Mouse (Mus musculus) hindbrain, embryonic 11.5 days (tissue): ENCODE results near the gene Fgfr2. TPM values are rescaled to one million over a fixed set of nuclear protein-coding genes. Genes with fewer than 3 reads are reported as not detected.

Source experiments
- ATAC-seq: fragments of 200-750 bp; cut with Nextera tagmentation; 2 replicates; pipeline ENCODE4 v1.8.0; 2017; ENCODE audit warnings: mild to moderate bottlenecking, moderate TSS enrichment, moderate library complexity; ENCODE audit not compliant: low FRiP score
- DNase-seq: peaks from one replicate; pipeline ENCODE4 v3.0.0-alpha.2; 2015; ENCODE audit warnings: low spot score
- H3K27ac ChIP-seq: fragments of 300-500 bp; sonication (generic); 2 replicates; pipeline ENCODE4 v1.5.1; 2014; ENCODE audit warnings: mild to moderate bottlenecking, low read depth, low read length
- H3K27me3 ChIP-seq: fragments of 300-500 bp; sonication (generic); 2 replicates; pipeline ENCODE4 v1.6.1; 2014; ENCODE audit warnings: mild to moderate bottlenecking, low read length, moderate library complexity, mixed read lengths; ENCODE audit not compliant: control insufficient read depth, insufficient read depth
- H3K36me3 ChIP-seq: fragments of 300-500 bp; sonication (generic); 2 replicates; pipeline ENCODE4 v1.6.1; 2014; ENCODE audit warnings: mild to moderate bottlenecking, low read length, moderate library complexity, mixed read lengths; ENCODE audit not compliant: control insufficient read depth, insufficient read depth
- H3K4me1 ChIP-seq: fragments of 300-500 bp; sonication (generic); replicated peaks from 2 replicates; pipeline ENCODE4 v1.6.1; 2014; ENCODE audit warnings: low read length, mixed read lengths; ENCODE audit not compliant: control insufficient read depth, insufficient read depth
- H3K4me2 ChIP-seq: fragments of 300-500 bp; sonication (generic); replicated peaks from 2 replicates; pipeline ENCODE4 v1.6.1; 2014; ENCODE audit warnings: mild to moderate bottlenecking, low read depth, low read length
- H3K4me3 ChIP-seq: fragments of 300-500 bp; sonication (generic); 2 replicates; pipeline ENCODE4 v1.5.1; 2014; ENCODE audit warnings: low read depth, low read length
- H3K9ac ChIP-seq: fragments of 300-500 bp; sonication (generic); 2 replicates; pipeline ENCODE4 v1.6.1; 2014; ENCODE audit warnings: low read depth, low read length
- H3K9me3 ChIP-seq: fragments of 300-500 bp; sonication (generic); 2 replicates; pipeline ENCODE4 v1.6.1; 2016; ENCODE audit warnings: low read length; ENCODE audit not compliant: control insufficient read depth
- WGBS: fragments of 180-500 bp; shearing (Covaris S2); extraction: QIAGEN DNeasy Blood & Tissue Kit; methylation state at CpG from one replicate; pipeline ENCODE4 v1.1.7; 2014; 5-methylcytosine and 5-hydroxymethylcytosine counted together
- polyA plus RNA-seq: library from polyadenylated mRNA; unstranded; fragments of >200 nt; fragmentation: Nextera tagmentation; extraction: Ambion mirVana; gene quantifications from 2 replicates; pipeline ENCODE4 v1.2.1, GENCODE M21; 2014

The Fgfr2 gene
- polyA plus RNA-seq, 1 experiment from 2014 or later: 71.3 TPM

DNA sequence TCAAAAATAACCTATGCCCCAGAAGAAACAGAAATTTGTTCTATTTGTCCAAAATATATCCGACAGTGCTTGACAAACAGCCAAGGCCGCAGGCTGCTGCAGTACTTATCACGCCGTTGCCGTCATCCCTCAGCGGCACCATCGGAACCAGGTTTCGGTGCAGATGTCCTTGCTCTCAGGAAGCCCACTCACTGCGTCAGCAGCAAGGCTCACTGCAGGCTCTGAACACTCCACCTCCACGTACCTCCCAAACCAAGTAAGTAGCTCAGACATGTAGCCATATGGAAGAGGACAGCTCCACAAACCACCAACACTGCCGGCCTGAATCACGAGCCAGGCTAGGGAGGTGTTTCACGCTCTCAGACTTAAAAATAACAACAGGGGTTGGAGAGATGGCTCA is 334.3 kb downstream of the Fgfr2 start:
- Histone ChIP-seq H3K36me3 (no peaks in the 10 kb centered on the region; the same call in 1 of the 2 replicates), H3K4me2 (no peak overlapping the region), H3K9ac (no peak overlapping the region), H3K4me3 (no peak overlapping the region), H3K27me3 (no peaks in the 10 kb centered on the region), H3K4me1 (peaks cover 2% of the 10 kb centered on the region; the same call in 1 of the 2 replicates), H3K27ac (no peak overlapping the region), H3K9me3 (no peaks in the 10 kb centered on the region)
- WGBS: 95% methylated on average over 13 of the region's 13 CpGs
- ATAC-seq: no peak
- no peak for DNase-seq

DNA sequence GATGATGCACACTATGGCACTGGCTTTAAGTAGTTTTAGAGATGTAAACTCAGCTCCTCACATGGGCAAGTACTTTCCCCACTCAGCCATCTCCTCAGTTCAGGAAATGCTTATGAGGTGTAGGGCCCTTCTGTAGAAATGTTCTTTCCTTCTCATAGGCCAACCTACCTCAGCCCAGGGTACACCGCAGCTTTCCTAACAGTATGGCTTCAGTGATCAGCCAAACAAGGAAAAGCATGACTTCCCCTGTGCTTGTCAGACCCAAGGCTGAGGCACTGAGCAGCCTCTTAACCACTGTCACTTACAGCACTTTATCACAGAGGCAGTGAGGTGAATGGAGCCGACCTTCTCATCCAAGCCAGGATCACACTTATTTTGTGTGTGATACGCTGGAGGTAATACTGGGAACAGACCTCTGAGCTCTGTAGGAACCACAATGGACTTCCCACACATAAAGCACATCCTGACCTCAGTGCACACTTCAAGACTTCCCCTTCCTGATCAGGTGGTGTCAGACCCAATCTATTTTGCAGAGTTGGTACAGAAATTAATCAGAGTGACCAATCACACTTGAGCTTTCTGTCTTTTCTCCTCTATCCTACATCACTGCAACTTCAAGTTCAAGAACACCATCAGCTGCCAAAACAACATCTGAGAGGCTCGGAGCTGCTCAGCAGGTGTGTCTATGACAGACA is 335.5 kb downstream of the Fgfr2 start:
- 91% methylated on average over 4 of the region's 4 CpGs for WGBS
- H3K4me3 ChIP-seq: no peak overlapping the region
- H3K36me3 ChIP-seq: no peaks in the 10 kb centered on the region; the same call in 1 of the 2 replicates

DNA sequence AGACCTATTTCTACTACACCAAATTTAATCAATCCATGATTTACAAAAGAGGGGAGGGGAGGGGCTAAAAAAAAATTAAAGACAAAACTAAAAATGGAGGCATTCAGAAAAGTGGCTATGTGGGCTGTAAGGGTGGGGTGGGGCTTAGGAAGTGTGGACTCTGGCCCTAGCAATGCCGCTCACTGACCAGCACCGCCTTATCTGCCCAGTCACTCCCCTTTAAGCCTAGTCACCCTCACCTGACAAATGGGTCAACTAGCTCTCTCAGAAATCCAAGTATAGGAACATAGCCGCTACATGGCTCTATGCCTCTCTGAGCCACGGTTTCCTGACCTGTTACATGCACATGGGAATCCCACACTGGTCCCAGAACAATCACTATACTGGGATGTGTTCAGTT is 336.1 kb downstream of the Fgfr2 start:
- H3K9ac ChIP-seq: no peak overlapping the region
- peaks cover 2% of the 10 kb centered on the region; the same call in 1 of the 2 replicates for H3K4me1 ChIP-seq
- H3K27ac ChIP-seq: no peak overlapping the region
- H3K9me3 ChIP-seq: no peaks in the 10 kb centered on the region
- no peaks in the 10 kb centered on the region for H3K27me3 ChIP-seq
- no peak overlapping the region for H3K4me2 ChIP-seq
- H3K36me3 ChIP-seq: no peaks in the 10 kb centered on the region; the same call in 1 of the 2 replicates
- DNase-seq (no peak), ATAC-seq (no peak)
- H3K4me3 ChIP-seq: no peak overlapping the region
- 90% methylated on average over 4 of the region's 4 CpGs for WGBS

More for the DNA sequence above, 335.5 kb downstream of the Fgfr2 start:
- no peak for ATAC-seq
- Histone ChIP-seq H3K4me1 (peaks cover 2% of the 10 kb centered on the region; the same call in 1 of the 2 replicates), H3K27me3 (no peaks in the 10 kb centered on the region), H3K9ac (no peak overlapping the region), H3K27ac (no peak overlapping the region), H3K4me2 (no peak overlapping the region), H3K9me3 (no peaks in the 10 kb centered on the region)
- DNase-seq: no peak

DNA sequence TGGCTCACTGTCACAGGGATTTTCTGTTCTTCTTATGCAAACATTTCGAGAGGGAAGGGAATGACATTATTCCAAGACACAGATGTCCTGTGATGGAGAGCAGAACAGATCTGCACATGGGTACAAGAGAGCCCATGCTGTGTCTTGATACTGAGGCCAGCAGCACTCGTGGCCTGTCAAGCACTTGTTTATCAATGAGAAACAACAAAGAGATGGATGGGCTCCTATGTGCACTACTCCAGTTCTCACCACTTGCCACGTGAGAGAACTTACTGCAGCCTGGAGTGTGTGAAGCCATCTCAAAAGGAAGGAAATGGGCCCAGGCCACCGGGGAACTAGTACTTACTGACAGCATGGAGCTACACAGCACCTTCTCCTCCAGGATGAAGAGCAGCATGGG is 336.6 kb downstream of the Fgfr2 start:
- no peak for ATAC-seq
- H3K27ac ChIP-seq: no peak overlapping the region
- no peaks in the 10 kb centered on the region for H3K27me3 ChIP-seq
- DNase-seq: no peak
- no peaks in the 10 kb centered on the region for H3K9me3 ChIP-seq
- no peak overlapping the region for H3K4me3 ChIP-seq
- H3K4me1 ChIP-seq: peaks cover 6% of the 10 kb centered on the region
- no peaks in the 10 kb centered on the region; the same call in 1 of the 2 replicates for H3K36me3 ChIP-seq
- H3K4me2 ChIP-seq: no peak overlapping the region
- WGBS: 60% methylated on average over 4 of the region's 4 CpGs
- H3K9ac ChIP-seq: no peak overlapping the region

DNA sequence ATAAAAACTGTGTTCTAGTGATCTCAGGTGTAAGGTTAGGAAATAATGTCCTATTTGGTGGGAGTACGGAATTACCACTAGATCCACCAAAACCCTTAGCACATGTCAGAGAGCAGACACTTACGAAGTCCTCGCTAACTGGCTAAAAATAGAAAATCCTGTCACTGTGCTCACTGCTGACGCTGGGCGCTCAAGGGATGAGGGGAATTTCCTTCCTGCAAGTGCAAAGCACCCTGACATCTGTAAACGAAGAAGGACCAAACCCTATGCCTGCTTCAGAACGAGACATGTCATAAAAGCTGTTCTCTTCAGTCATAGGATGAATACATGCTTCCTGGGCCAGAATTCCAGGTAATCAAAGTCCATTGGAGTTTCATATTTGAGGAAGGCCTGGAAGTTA is 337.1 kb downstream of the Fgfr2 start:
- H3K9me3 ChIP-seq: no peaks in the 10 kb centered on the region
- 81% methylated on average over 7 of the region's 7 CpGs for WGBS
- no peak overlapping the region for H3K4me3 ChIP-seq
- ATAC-seq (no peak), DNase-seq (no peak)
- no peak overlapping the region for H3K27ac ChIP-seq
- no peaks in the 10 kb centered on the region; the same call in 1 of the 2 replicates for H3K36me3 ChIP-seq
- H3K9ac ChIP-seq: no peak overlapping the region
- H3K27me3 ChIP-seq: no peaks in the 10 kb centered on the region
- H3K4me2 ChIP-seq: no peak overlapping the region
- peaks cover 11% of the 10 kb centered on the region for H3K4me1 ChIP-seq

DNA sequence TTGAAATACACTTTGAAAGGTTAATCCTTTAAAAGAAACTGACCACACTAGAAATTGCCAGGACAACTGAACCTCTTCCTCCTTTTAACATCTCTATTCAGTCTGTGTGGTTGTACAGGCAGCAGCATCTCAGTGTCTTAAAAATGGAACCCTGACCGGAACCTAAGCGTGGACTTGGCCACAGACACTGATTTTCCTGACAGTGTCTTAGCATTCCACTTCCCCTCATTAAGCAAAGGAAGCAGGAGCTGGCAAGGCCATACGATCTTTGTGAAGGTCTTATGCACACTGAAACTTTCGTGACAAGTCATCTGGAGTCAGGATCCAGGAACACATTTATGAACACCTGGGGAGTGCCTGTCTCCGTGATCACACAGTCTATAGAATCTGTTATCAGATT is 339.0 kb downstream of the Fgfr2 start:
- no peak overlapping the region for H3K9ac ChIP-seq

DNA sequence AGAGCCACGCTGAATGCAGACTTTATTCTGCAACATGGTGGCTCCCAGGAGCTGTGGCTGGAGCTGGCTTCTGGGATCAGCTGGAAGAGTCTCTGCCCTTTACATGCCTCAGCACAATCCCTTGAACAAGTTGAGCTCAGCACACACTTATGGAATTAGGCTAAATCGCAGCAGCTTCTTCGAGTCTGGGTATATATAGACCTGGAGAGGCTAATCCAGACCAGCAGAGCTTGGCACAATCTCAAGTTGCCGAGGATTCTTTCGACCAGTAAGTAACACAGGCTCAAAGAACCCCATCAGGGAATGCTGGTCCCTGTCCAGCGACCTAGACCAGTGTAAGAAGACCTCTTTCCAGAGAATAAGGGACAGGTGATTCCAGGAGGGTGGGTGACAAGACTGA is 341.3 kb downstream of the Fgfr2 start:
- no peak overlapping the region for H3K9ac ChIP-seq
- no peaks in the 10 kb centered on the region for H3K27me3 ChIP-seq
- H3K4me3 ChIP-seq: no peak overlapping the region
- ATAC-seq (no peak), DNase-seq (no peak)
- H3K4me1 ChIP-seq: peaks cover 15% of the 10 kb centered on the region
- H3K9me3 ChIP-seq: no peaks in the 10 kb centered on the region
- H3K4me2 ChIP-seq: no peak overlapping the region
- H3K27ac ChIP-seq: peak overlapping the region; percentile 54; the same call in 1 of the 2 replicates
- no peaks in the 10 kb centered on the region for H3K36me3 ChIP-seq
- WGBS: 66% methylated on average over 6 of the region's 6 CpGs

More for the DNA sequence above, 339.0 kb downstream of the Fgfr2 start:
- Histone ChIP-seq H3K9me3 (no peaks in the 10 kb centered on the region), H3K36me3 (no peaks in the 10 kb centered on the region; the same call in 1 of the 2 replicates), H3K27me3 (no peaks in the 10 kb centered on the region), H3K4me2 (no peak overlapping the region), H3K4me3 (no peak overlapping the region), H3K27ac (no peak overlapping the region), H3K4me1 (peaks cover 15% of the 10 kb centered on the region)
- 82% methylated on average over 5 of the region's 5 CpGs for WGBS
- ATAC-seq (no peak), DNase-seq (no peak)

DNA sequence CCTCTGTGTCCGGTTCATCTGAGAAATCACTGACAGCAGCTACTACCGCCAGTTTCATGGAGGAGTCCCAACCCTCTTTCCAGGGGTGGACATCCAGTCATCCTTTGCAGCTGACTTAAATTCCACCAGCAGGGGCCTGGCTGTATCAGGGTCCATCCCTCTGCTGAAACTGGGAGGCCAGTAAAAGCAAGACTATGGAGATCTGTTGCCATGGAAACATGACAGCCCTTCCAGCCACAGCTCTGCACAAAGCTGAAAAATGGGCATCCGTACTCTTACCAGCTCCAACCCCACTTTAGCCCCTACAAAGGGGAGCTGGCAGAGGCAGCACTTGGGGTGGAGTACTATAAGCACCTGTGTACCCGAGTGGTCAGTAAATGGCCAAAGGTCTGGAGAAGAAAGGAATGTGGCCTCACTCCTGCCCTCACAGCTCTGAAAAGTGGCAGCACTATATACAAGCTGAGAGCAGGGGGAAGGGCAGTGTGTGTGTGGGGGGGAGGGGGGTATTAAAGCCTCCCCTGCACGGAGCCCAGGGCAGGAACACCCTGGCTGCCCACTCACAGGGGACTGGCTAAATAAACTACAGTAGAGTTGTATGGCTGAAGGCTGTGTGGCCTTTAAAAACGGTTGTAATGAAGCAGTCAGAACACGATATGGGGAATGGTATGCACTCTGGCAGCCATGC is 341.9 kb downstream of the Fgfr2 start:
- ATAC-seq: peak; percentile 79
- no peak overlapping the region for H3K9ac ChIP-seq

More for the DNA sequence above, 341.9 kb downstream of the Fgfr2 start:
- Histone ChIP-seq H3K9me3 (no peaks in the 10 kb centered on the region), H3K4me3 (no peak overlapping the region), H3K27me3 (no peaks in the 10 kb centered on the region), H3K36me3 (no peaks in the 10 kb centered on the region), H3K4me2 (peak overlapping the region; percentile 11), H3K4me1 (peaks cover 13% of the 10 kb centered on the region), H3K27ac (peak overlapping the region; percentile 54)
- 21% methylated on average over 7 of the region's 7 CpGs for WGBS
- DNase-seq: peak; percentile 53
